Mouse (Mus musculus): ENCODE results near the gene Man1a.

DNA sequence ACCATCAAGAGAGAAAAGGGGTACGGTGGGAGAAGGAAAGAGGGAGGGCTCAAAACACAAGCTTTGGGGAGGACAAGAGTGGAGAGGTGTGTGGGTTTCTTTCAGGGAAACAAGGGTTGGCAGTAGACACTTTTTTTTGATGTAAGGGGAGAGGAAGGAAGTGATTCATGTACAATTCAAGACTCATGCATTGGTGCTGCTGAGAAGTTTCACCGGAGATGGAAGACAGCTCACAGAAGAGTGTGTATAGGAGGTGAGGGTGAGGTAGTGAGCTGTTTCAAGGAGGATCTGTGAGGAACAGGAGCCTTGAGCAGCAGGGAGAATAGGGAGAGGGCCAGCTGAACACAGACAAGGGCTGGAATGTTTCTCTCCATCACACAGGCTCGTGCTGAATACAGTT, 116.7 kb downstream of the Man1a start:
- TF ChIP-seq POLR2A (IDR thresholded peaks at IDR 0.05; ENCODE audit: insufficient read depth, low read depth, low read length), result no peak
- TF ChIP-seq CTCF (IDR thresholded peaks at IDR 0.05), result no peak

Measured in heart, adult 2 months (tissue).